Mouse (Mus musculus): Measurements from ENCODE around the gene Gcn1l1.

Gene Gcn1l1

DNA sequence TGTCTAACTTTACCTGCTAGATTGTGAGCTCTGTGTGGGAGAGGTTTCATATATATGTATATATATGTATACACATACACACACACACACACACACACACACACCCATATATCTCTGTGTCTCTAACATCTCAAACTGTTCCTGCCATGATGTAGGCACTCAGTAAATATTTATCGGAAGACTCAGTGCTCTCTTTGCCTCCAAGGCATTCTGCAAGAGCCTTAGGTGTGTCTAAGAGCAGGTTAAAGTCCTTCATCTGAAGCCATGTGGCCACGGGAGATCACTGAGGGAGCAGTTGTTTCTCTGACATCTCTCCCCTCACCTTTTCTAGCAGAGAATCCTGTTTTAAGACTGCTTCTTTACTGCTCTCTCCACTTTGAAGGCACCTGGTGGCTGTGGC lies 26.5 kb downstream of the Gcn1l1 start:
- CTCF ChIA-PET = no interaction called here

DNA sequence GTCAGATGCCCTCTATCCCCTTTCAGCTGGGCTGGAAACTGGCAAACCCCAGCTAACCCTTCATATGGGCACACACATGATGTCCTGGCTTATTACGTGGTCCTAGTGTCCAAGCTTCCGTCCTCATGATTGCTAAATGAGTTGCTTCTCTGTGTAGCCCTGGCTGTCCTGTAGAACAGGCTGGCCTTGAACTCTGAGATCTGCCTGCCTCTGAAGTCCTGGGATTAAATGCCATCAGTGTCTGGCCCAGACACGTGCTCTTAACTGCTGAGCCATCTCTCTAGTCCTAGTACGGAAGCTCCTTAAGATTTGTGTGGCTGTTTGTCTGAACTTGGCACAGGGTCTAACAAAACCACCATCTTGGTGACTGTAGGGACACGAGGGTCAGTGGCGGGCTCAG lies 38.5 kb downstream of the Gcn1l1 start:
- CTCF ChIA-PET = no interaction called here

- CTCF ChIA-PET = no interaction called here
Observed at GRCm38 (mm10) chr5:115611566-115611965, 46.5 kb downstream of the Gcn1l1 start.

GRCm38 (mm10) chr5:115613332-115613731 lies 48.3 kb downstream of the Gcn1l1 start:
- CTCF ChIA-PET = no interaction called here

DNA sequence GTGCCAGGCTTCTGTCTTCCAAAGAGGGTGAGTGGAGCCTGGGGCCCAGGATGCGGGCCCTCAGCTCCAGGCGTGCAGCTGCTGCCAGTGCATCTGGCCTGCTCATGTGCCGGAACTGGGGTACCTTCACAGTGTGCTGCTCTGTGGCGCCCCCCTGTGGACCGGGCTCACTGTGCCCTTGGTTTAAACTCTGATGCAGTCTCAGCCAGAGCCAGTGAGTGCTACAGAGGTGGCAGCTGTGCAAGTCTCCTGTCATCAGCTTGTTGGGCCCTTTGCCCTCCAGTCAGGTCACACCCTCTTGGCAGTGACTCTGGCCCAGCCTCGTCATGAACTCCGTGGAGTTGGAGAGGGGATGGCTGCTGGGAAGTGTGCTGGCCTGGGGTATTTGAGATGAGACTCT lies 49.9 kb downstream of the Gcn1l1 start:
- CTCF ChIA-PET = interaction anchor here (0.6 to 1.3 kb wide), 2 partner anchors 15 to 18 kb away, joined by 3 to 18 read pairs; no protein-coding TSS in a partner anchor

DNA sequence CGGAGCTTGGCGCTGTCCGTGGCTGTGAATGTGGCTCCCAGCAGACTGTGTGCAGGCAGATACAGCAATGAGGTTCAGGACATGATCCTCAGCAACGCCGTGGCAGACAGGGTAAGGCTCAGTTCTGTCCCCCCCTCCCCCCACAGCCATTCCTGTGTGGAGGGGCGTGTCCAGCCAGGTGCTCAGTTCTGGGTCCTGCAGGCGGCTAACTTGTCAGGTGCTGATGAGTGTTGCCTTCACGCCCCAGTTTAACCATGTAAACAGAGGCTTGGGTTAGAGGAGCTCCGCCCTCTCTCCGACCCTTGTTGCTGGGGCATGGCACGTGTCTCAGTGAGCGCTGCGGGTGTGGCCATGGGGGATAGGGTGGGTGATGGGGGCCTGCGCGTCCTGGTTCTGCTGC lies 54.6 kb downstream of the Gcn1l1 start:
- CTCF ChIA-PET = no interaction called here

DNA sequence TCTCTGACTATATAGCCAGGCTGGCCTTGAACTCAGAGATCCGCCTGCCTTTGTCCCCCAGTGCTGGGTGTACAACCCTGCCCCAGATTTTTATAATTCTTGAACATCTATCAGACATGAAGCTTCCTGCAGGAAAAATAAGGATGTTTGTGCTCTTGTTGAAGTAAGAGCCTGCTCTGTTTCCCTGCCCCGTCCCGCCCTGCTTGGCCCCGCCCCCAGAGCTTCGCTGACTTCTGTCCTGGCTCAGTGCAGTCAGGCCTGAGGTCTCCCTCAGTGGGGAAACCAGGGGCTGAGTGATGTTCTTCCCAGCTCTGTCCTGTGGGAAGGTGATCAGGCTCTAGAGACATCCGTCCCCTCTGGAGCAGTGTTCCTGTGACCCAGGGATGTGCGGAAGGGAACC lies 57.6 kb downstream of the Gcn1l1 start:
- CTCF ChIA-PET = no interaction called here

DNA sequence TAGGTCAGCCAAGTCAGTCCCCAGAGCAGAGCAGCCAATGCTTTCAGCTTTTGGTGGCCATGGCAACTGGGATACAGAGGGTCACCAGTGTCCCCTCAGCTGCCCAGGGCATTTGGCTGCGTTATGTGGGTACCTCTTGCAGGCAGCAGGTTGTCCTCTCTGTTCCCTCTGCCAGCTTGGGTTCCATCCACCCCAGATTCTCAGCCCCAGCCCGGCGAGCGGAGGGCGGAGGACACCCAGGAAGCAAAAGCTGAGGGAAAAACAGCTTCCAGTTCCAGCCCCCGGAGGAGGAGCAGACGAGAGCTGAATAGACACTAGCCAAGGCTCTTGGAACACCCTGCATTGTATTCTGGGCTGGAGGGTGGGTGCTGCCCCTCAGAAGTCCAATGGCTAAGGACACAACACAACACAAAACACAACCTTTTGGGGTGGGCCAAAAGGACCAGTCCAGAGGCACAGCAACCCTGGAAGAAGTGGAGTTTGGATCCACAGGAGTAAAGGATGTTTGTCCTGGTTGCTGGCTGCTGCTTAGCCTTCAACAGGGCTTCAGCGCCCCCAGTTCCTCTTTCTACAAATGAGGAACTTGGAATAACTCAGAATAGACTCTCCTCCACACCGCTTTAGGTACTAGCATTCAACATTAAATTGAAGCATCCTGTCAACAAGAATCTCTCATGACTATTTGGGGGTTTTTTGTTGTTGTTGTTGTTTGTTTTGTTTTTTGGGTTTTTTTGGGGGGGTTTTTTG lies 58.8 kb downstream of the Gcn1l1 start:
- CTCF ChIA-PET = no interaction called here

- CTCF ChIA-PET = no interaction called here
Observed at GRCm38 (mm10) chr5:115626237-115626886, 61.3 kb downstream of the Gcn1l1 start.

- CTCF ChIA-PET = no interaction called here
Observed at GRCm38 (mm10) chr5:115628083-115628482, 63.0 kb downstream of the Gcn1l1 start.

DNA sequence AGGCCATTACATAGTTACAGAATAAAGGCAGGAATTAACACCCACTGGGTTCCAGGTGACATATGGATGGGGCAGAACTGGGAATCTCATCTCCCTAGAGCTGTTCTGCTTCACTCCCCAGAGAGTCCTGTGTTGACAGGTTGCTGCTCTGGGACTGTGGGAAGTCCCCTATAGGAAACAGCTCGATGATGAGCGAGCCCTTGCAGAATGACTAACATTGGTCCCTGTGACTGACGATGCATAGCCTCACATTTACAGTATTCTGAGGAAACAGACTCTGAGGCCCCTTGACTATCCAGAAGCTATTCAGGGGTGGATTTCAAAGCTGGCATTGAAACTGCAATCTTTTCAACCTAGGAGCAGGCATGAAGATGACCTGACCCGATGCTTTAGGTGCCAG lies 64.6 kb downstream of the Gcn1l1 start:
- CTCF ChIA-PET = interaction anchor here (1.5 kb wide), 1 partner anchor 15 kb away, joined by 3 read pairs; no protein-coding TSS in a partner anchor

DNA sequence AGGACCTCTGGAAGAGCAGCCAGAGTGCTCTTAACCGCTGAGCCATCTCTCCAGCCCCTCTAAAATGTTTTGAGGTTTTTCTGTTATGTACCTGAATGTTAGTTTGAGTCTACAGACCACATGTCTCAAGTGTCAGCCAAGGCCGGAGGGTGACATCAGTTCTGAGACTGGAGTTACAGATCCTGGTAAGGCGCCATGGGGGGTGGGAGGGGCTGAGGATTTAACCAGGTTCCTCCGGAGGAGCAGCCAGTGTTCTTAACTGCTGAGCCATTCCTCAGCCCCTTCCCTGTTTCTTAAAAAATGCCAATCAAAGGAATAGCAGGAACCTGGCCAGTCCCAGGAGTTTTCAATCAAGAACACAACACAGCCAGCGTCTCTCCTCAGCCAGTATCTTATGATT lies 65.2 kb downstream of the Gcn1l1 start:
- CTCF ChIA-PET = interaction anchor here (1.5 kb wide), 1 partner anchor 16 kb away, joined by 3 read pairs; no protein-coding TSS in a partner anchor

DNA sequence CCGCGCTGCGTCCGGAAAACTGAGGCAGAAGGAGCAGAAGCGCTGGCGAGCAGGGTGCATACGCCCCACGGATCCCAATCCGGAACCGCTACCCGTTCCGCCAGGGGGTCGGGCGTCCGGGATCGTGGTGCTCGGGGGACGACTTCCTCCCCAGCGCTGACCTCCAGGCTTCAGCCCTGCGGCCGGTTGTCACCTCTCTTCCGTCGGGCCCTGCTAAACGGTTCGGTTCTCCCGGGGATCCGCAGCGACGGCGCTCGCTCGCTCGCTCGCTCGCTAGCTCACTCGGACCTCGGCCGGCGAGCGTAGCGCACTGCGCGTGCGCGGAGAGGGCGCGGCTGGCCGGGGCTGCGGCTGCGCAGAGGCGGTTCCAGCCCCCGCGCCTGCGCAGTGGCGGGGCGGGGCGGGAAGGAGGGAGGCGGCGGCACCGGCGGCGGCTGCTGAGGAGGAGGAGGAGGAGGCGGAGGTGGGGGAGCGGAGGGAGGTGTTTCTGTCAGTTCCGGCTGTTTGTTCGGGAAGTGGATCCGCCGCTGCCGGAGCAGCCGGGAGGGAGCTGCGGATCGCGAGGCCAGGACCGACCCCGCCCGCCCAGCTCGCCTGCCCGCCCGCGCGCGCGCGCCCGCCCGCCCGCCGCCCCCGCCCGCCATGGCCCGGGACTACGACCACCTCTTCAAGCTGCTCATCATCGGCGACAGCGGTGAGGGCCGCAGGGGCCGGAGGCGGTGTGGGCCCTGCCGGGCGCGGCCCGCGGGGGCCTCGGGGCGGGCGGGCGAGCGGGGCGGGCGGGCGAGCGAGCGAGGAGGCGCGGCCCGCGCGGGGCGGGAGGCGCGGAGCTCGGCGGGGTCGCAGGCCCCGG lies 66.7 kb downstream of the Gcn1l1 start, which contains the start of gene Rab35:
Rab35 (plus strand) TSS at position 404 of the 853 bp plus-strand sequence.
- CTCF ChIA-PET = interaction anchor here (0.6 kb wide), 1 partner anchor 264 kb away, joined by 4 read pairs; no protein-coding TSS in a partner anchor

- CTCF ChIA-PET = no interaction called here
Observed at GRCm38 (mm10) chr5:115632358-115632714, 67.3 kb downstream of the Gcn1l1 start.

DNA sequence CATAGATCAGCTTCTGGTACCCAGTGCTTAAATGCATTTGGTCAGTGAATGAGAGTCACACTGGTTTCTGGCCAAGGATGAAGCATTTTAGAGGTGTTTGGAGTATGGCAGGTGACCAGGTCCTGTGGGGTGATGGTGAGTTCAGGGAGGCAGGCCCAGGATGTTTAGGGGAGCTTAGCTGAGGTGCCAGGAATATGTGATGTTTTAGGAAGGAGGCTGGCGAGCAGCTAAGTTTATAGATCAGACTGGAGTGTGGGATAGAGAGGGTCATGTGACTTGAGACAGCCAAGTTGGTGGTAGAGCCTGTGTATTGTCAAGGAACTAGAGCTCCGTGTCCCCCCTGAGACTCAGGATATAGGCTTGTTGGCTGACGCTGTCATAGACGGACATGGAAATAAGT lies 68.0 kb downstream of the Gcn1l1 start:
- CTCF ChIA-PET = interaction anchor here (0.6 to 0.7 kb wide), 3 partner anchors 18 to 1215 kb away, joined by 4 to 18 read pairs (median 4); no protein-coding TSS in a partner anchor

- CTCF ChIA-PET = no interaction called here
Observed at GRCm38 (mm10) chr5:115634046-115634445, 69.0 kb downstream of the Gcn1l1 start.

DNA sequence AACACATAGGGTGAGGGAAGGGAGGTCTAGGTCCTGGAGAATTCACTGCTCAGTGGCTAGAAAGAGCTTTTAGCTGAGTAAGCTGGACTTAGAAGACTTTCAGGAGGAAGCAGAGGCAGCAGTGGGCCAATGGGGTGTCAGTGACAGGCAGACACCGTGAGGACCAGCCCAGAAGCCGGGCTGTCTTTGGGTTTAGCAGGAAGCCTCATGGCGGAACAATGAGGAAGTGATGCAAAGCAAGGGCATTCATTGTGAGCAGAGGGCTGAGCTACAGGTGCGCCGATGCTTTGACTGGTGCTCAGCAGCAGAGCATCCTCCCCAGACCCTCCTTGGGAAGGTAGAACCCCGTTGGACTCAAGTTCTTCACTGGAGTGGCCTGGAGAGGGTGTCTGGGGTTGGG lies 70.5 kb downstream of the Gcn1l1 start:
- CTCF ChIA-PET = no interaction called here

- CTCF ChIA-PET = no interaction called here
Observed at GRCm38 (mm10) chr5:115644192-115644591, 79.1 kb downstream of the Gcn1l1 start.

DNA sequence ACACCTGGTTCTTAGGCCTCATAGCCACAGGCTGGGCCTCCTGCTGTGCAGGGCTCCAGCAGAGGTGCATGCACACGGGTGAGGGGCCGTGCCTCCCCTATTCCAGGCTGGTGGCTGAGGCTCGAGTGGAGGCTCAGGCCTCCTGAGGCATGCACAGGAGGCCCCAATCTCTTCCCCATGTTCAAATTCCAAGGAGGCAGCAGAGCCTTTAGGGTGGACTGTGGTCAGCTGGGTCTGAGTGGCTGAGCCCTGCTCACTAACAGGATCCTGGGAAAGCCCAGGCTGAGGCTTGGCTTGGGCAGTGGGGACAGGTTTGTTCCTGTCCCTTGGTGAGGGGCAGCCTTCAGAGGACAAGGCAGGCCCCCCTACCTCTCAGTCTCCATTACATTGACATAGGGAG lies 83.8 kb downstream of the Gcn1l1 start:
- CTCF ChIA-PET = no interaction called here

DNA sequence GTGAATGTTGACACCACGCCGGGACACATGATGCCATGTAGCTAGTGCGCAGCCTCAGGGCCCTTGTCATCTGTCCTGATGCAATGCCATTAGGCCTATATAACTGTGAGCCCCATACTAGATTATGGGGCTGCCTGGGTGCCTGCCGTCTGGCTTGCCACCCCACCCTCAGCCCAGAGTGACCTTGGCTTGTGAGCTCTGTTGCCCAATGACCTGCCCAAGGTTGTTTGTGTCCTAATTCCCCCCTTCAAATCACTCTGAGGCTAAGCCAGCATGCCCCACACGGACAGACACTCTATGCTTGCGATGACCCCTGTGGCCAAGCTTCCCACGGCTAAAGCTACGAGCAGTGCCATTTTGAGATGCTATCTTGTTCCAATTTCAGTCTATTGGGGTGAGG lies 84.6 kb downstream of the Gcn1l1 start:
- CTCF ChIA-PET = no interaction called here

- CTCF ChIA-PET = no interaction called here
Observed at GRCm38 (mm10) chr5:115650885-115651284, 85.8 kb downstream of the Gcn1l1 start.

- CTCF ChIA-PET = interaction anchor here (0.6 kb wide), 2 partner anchors 117 to 1018 kb away, joined by 3 read pairs; no protein-coding TSS in a partner anchor
Observed at GRCm38 (mm10) chr5:115651821-115652220, 86.8 kb downstream of the Gcn1l1 start.

Measured in spleen, embryonic (tissue).